Mouse (Mus musculus): ENCODE data around the gene Sncg. TPM values are rescaled to one million over a fixed set of nuclear protein-coding genes. Genes with fewer than 3 reads are reported as not detected.

Gene Sncg
- total and polyA plus RNA-seq, 3 experiments: not detected

DNA sequence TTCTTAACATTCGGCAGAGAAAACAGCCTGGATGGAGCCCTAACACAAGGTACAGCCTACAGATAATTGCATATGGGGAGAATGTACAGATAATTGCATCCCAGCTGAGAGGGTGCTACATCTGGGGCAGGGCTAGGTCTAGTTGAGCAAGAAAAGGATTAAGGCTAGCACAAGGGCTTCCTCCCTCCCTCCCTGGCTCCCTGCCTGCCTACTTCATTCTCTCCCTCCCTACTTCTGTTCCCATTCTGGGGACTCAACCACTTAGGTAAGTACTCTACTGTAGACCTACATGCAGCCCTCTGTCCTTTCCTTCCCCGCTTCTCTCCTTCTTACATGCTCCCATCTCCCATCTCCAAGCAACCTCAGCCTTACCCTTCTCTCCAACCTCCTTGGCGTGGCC, 21.3 kb downstream of the Sncg start:
- H3K27ac ChIP-seq (ENCODE audit: control insufficient read depth, low read depth, low read length): no peak overlapping the region

DNA sequence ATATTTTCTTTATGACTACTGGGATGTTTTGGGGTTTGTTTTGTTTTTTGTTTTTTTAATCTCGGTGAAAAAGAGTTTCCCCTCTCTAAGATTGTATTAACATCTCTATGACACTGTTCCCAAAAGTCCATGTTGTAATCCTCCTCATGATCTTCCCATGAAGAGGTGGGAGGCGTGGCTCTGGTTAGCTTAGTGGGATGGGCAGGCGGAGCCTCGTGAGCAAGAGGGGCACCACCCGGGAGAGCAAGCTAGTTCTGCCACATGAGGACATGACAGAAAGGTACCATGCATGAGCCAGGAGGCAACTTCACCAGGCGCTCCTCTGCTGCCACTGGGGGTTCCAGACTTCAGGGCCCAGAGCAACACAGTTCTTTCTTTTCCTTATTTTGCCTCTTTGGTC, 22.1 kb downstream of the Sncg start:
- H3K4me1 ChIP-seq (ENCODE audit: control insufficient read depth in 1 of 2, insufficient read depth in 2 of 2, low read length in 2 of 2): peaks cover 3 to 4% of the 10 kb centered on the region in 2 experiments; a peak in 2 of 4 replicates
- TF ChIP-seq TAL1 (IDR thresholded peaks at IDR 0.05; ENCODE audit: low read length) (no peak), ETS1 (IDR thresholded peaks at IDR 0.05; ENCODE audit: low read depth, low read length) (no peak)
- H3K36me3 ChIP-seq (ENCODE audit: control insufficient read depth in 1 of 2, insufficient read depth in 2 of 2, low read length in 2 of 2): no peaks in the 10 kb centered on the region
- DNase-seq (ENCODE audit: low read depth, low spot score): no peak
- no peak overlapping the region for H3K27ac ChIP-seq (ENCODE audit: control insufficient read depth, low read depth, low read length)
- no peak overlapping the region for H3K4me3 ChIP-seq (ENCODE audit: control insufficient read depth in 1 of 2, insufficient read depth in 1 of 2, low read depth in 2 of 2, low read length in 2 of 2)
- no peaks in the 10 kb centered on the region for H3K9me3 ChIP-seq (replicated peaks; ENCODE audit: insufficient read depth, low read length)
- no peak overlapping the region for H3K9ac ChIP-seq (ENCODE audit: control insufficient read depth, low read depth, low read length, poor library complexity, severe bottlenecking)
- H3K27me3 ChIP-seq (ENCODE audit: control insufficient read depth in 1 of 2, insufficient read depth in 2 of 2, low read length in 2 of 2): no peaks in the 10 kb centered on the region
- no peaks in the 10 kb centered on the region for H3K79me2 ChIP-seq (ENCODE audit: control insufficient read depth, insufficient read depth, low read length, poor library complexity)

More for the DNA sequence above, 21.3 kb downstream of the Sncg start:
- Histone ChIP-seq H3K36me3 (ENCODE audit: control insufficient read depth in 1 of 2, insufficient read depth in 2 of 2, low read length in 2 of 2) (no peaks in the 10 kb centered on the region), H3K9ac (ENCODE audit: control insufficient read depth, low read depth, low read length, poor library complexity, severe bottlenecking) (no peak overlapping the region), H3K27me3 (ENCODE audit: control insufficient read depth in 1 of 2, insufficient read depth in 2 of 2, low read length in 2 of 2) (no peaks in the 10 kb centered on the region), H3K79me2 (ENCODE audit: control insufficient read depth, insufficient read depth, low read length, poor library complexity) (no peaks in the 10 kb centered on the region), H3K9me3 (replicated peaks; ENCODE audit: insufficient read depth, low read length) (no peaks in the 10 kb centered on the region), H3K4me1 (ENCODE audit: control insufficient read depth in 1 of 2, insufficient read depth in 2 of 2, low read length in 2 of 2) (peaks cover 3 to 4% of the 10 kb centered on the region in 2 experiments; a peak in 2 of 4 replicates), H3K4me3 (ENCODE audit: control insufficient read depth in 1 of 2, insufficient read depth in 1 of 2, low read depth in 2 of 2, low read length in 2 of 2) (no peak overlapping the region)
- no peak for DNase-seq (ENCODE audit: low read depth, low spot score)
- TF ChIP-seq MYC (IDR thresholded peaks at IDR 0.05; ENCODE audit: low read depth, low read length) (no peak), MAX (IDR thresholded peaks at IDR 0.05; ENCODE audit: low read length) (no peak), ETS1 (IDR thresholded peaks at IDR 0.05; ENCODE audit: low read depth, low read length) (peak; percentile 49; the same call in 1 of the 2 replicates), ZKSCAN1 (IDR thresholded peaks at IDR 0.05; ENCODE audit: low read depth, low read length) (no peak), TAL1 (IDR thresholded peaks at IDR 0.05; ENCODE audit: low read length) (no peak), NELFE (IDR thresholded peaks at IDR 0.05; ENCODE audit: low read depth, low read length) (no peak), MAZ (IDR thresholded peaks at IDR 0.05; ENCODE audit: low read depth, low read length) (no peak)

DNA sequence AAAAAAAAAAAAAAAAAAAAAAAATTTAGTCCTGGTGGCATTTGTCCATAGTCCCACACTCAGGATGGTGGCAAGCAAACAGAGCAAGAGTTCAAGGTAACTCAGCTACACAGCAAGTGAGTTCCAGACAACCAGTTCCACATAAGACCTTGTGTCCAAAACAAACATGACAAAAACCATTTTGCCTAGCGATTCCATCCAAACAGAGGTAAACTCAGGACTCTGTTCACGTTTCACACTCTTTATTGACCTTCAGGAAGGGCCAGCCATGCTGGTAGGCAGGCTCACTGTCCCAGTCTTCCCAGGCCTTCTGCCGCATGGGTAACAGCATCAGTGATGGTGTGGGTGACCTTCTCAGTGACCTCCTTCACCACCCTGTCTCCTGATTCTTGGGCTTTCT, 22.9 kb downstream of the Sncg start:
- H3K79me2 ChIP-seq (ENCODE audit: control insufficient read depth, insufficient read depth, low read length, poor library complexity): no peaks in the 10 kb centered on the region
- H3K9ac ChIP-seq (ENCODE audit: control insufficient read depth, low read depth, low read length, poor library complexity, severe bottlenecking): no peak overlapping the region
- no peak for DNase-seq (ENCODE audit: low read depth, low spot score)
- H3K27me3 ChIP-seq (ENCODE audit: control insufficient read depth in 1 of 2, insufficient read depth in 2 of 2, low read length in 2 of 2): no peaks in the 10 kb centered on the region
- H3K27ac ChIP-seq (ENCODE audit: control insufficient read depth, low read depth, low read length): no peak overlapping the region
- no peaks in the 10 kb centered on the region for H3K9me3 ChIP-seq (replicated peaks; ENCODE audit: insufficient read depth, low read length)
- H3K4me3 ChIP-seq (ENCODE audit: control insufficient read depth in 1 of 2, insufficient read depth in 1 of 2, low read depth in 2 of 2, low read length in 2 of 2): no peak overlapping the region
- no peaks in the 10 kb centered on the region for H3K36me3 ChIP-seq (ENCODE audit: control insufficient read depth in 1 of 2, insufficient read depth in 2 of 2, low read length in 2 of 2)
- TF ChIP-seq ZNF384 (IDR thresholded peaks at IDR 0.05; ENCODE audit: low read depth, low read length): no peak
- TF ChIP-seq POLR2AphosphoS2 (IDR thresholded peaks at IDR 0.05; ENCODE audit: low read length): no peak
- TF ChIP-seq RCOR1 (IDR thresholded peaks at IDR 0.05; ENCODE audit: low read depth, low read length): no peak
- TF ChIP-seq NELFE (IDR thresholded peaks at IDR 0.05; ENCODE audit: low read depth, low read length): no peak
- no peak for TF ChIP-seq RAD21 (IDR thresholded peaks at IDR 0.05; ENCODE audit: low read depth, low read length)
- H3K4me1 ChIP-seq (ENCODE audit: control insufficient read depth in 1 of 2, insufficient read depth in 2 of 2, low read length in 2 of 2): peaks cover 3 to 4% of the 10 kb centered on the region in 2 experiments; a peak in 2 of 4 replicates
